Mouse (Mus musculus): ENCODE measurements around the gene Epsti1. TPM values are rescaled to one million over a fixed set of nuclear protein-coding genes. Genes with fewer than 3 reads are reported as not detected.

Epsti1 gene
- total and polyA plus RNA-seq, 3 experiments: not detected

- Histone ChIP-seq H3K9me3 (replicated peaks; ENCODE audit: insufficient read depth, low read length) (no peaks in the 10 kb centered on the region), H3K27me3 (ENCODE audit: control insufficient read depth in 1 of 2, insufficient read depth in 2 of 2, low read length in 2 of 2) (no peaks in the 10 kb centered on the region), H3K4me1 (ENCODE audit: control insufficient read depth in 1 of 2, insufficient read depth in 2 of 2, low read length in 2 of 2) (no peaks in the 10 kb centered on the region), H3K36me3 (ENCODE audit: control insufficient read depth in 1 of 2, insufficient read depth in 2 of 2, low read length in 2 of 2) (no peaks in the 10 kb centered on the region), H3K79me2 (ENCODE audit: control insufficient read depth, insufficient read depth, low read length, poor library complexity) (no peaks in the 10 kb centered on the region), H3K4me3 (ENCODE audit: control insufficient read depth in 1 of 2, insufficient read depth in 1 of 2, low read depth in 2 of 2, low read length in 2 of 2) (no peak overlapping the region), H3K9ac (ENCODE audit: control insufficient read depth, low read depth, low read length, poor library complexity, severe bottlenecking) (no peak overlapping the region), H3K27ac (ENCODE audit: control insufficient read depth, low read depth, low read length) (no peak overlapping the region)
- TF ChIP-seq CTCF (IDR thresholded peaks at IDR 0.05 in 2 of 3, conservative IDR thresholded peaks at IDR 0.05 in 1 of 3; ENCODE audit: control insufficient read depth in 1 of 3, insufficient read depth in 1 of 3, low read depth in 2 of 3, low read length in 3 of 3, poor library complexity in 1 of 3, severe bottlenecking in 1 of 3) (no peak), ZNF384 (IDR thresholded peaks at IDR 0.05; ENCODE audit: low read depth, low read length) (no peak), USF1 (IDR thresholded peaks at IDR 0.05; ENCODE audit: low read depth, low read length) (no peak), GATA1 (IDR thresholded peaks at IDR 0.05; ENCODE audit: low read depth, low read length) (no peak), BHLHE40 (IDR thresholded peaks at IDR 0.05; ENCODE audit: borderline replicate concordance, low read depth, low read length) (no peak), ETS1 (IDR thresholded peaks at IDR 0.05; ENCODE audit: low read depth, low read length) (no peak), MXI1 (IDR thresholded peaks at IDR 0.05; ENCODE audit: low read depth, low read length) (no peak)
- no peak for DNase-seq (ENCODE audit: low read depth, low spot score)
These were observed 17.6 kb downstream of the Epsti1 start for GRCm38 (mm10) chr14:77921641-77922040.

- Histone ChIP-seq H3K4me1 (ENCODE audit: control insufficient read depth in 1 of 2, insufficient read depth in 2 of 2, low read length in 2 of 2) (no peaks in the 10 kb centered on the region), H3K79me2 (ENCODE audit: control insufficient read depth, insufficient read depth, low read length, poor library complexity) (no peaks in the 10 kb centered on the region), H3K27me3 (ENCODE audit: control insufficient read depth in 1 of 2, insufficient read depth in 2 of 2, low read length in 2 of 2) (no peaks in the 10 kb centered on the region), H3K9me3 (replicated peaks; ENCODE audit: insufficient read depth, low read length) (no peaks in the 10 kb centered on the region), H3K36me3 (ENCODE audit: control insufficient read depth in 1 of 2, insufficient read depth in 2 of 2, low read length in 2 of 2) (no peaks in the 10 kb centered on the region), H3K27ac (ENCODE audit: control insufficient read depth, low read depth, low read length) (no peak overlapping the region), H3K9ac (ENCODE audit: control insufficient read depth, low read depth, low read length, poor library complexity, severe bottlenecking) (no peak overlapping the region), H3K4me3 (ENCODE audit: control insufficient read depth in 1 of 2, insufficient read depth in 1 of 2, low read depth in 2 of 2, low read length in 2 of 2) (no peak overlapping the region)
- TF ChIP-seq CTCF (IDR thresholded peaks at IDR 0.05 in 2 of 3, conservative IDR thresholded peaks at IDR 0.05 in 1 of 3; ENCODE audit: control insufficient read depth in 1 of 3, insufficient read depth in 1 of 3, low read depth in 2 of 3, low read length in 3 of 3, poor library complexity in 1 of 3, severe bottlenecking in 1 of 3) (no peak), MXI1 (IDR thresholded peaks at IDR 0.05; ENCODE audit: low read depth, low read length) (no peak), KAT2A (conservative IDR thresholded peaks at IDR 0.05; ENCODE audit: low read depth, low read length) (no peak), USF1 (IDR thresholded peaks at IDR 0.05; ENCODE audit: low read depth, low read length) (no peak), RAD21 (IDR thresholded peaks at IDR 0.05; ENCODE audit: low read depth, low read length) (no peak), ETS1 (IDR thresholded peaks at IDR 0.05; ENCODE audit: low read depth, low read length) (no peak), ZKSCAN1 (IDR thresholded peaks at IDR 0.05; ENCODE audit: low read depth, low read length) (no peak), NELFE (IDR thresholded peaks at IDR 0.05; ENCODE audit: low read depth, low read length) (no peak), HCFC1 (IDR thresholded peaks at IDR 0.05; ENCODE audit: low read depth, low read length) (no peak), MYB (IDR thresholded peaks at IDR 0.05; ENCODE audit: low read depth, low read length) (no peak), MYC (IDR thresholded peaks at IDR 0.05; ENCODE audit: low read depth, low read length) (no peak), MAZ (IDR thresholded peaks at IDR 0.05; ENCODE audit: low read depth, low read length) (no peak), USF2 (IDR thresholded peaks at IDR 0.05; ENCODE audit: borderline replicate concordance in 1 of 2, insufficient read depth in 1 of 2, low read depth in 1 of 2, low read length in 2 of 2) (no peak), TCF12 (IDR thresholded peaks at IDR 0.05; ENCODE audit: low read depth, low read length) (no peak), SMC3 (IDR thresholded peaks at IDR 0.05; ENCODE audit: low read depth, low read length) (no peak), EP300 (IDR thresholded peaks at IDR 0.05; ENCODE audit: low read depth in 1 of 2, low read length in 2 of 2) (no peak)
- DNase-seq (ENCODE audit: low read depth, low spot score): no peak
These were observed 19.2 kb downstream of the Epsti1 start for GRCm38 (mm10) chr14:77923076-77923865.
